Mouse (Mus musculus): ENCODE results near the gene Pln. TPM values are rescaled to one million over a fixed set of nuclear protein-coding genes. Genes with fewer than 3 reads are reported as not detected.
A peak's percentile ranks its signal among the peaks of the same experiment; 100 is the strongest.

The Pln gene
- polyA plus RNA-seq, 1 experiment from 2014 or later, result 2.1 TPM

GRCm38 (mm10) chr10:53373885-53374578 lies 36.6 kb downstream of the Pln start:
- Histone ChIP-seq H3K4me1 (peaks cover 9% of the 10 kb centered on the region; the same call in 1 of the 2 replicates), H3K27me3 (no peaks in the 10 kb centered on the region), H3K36me3 (0 out of 2 replicates have a peak, but pooled peaks cover 9% of the 10 kb centered on the region), H3K4me3 (no peak overlapping the region), H3K9ac (no peak overlapping the region), H3K27ac (no peak overlapping the region), H3K9me3 (0 out of 2 replicates have a peak, but pooled peaks cover 3% of the 10 kb centered on the region), H3K4me2 (replicated peaks) (no peak overlapping the region)
- WGBS, result 89% methylated on average over 6 of the region's 6 CpGs
- ATAC-seq (ENCODE audit: insufficient number of reproducible peaks, insufficient read depth, low FRiP score, low TSS enrichment), result no peak

GRCm38 (mm10) chr10:53377096-53377495 lies 39.6 kb downstream of the Pln start:
- H3K36me3 ChIP-seq, result no peaks in the 10 kb centered on the region
- H3K9me3 ChIP-seq, result no peaks in the 10 kb centered on the region
- 0 out of 2 replicates have a peak overlapping the region, but pooled peaks have one; percentile 11 for H3K4me2 ChIP-seq (replicated peaks)
- H3K27ac ChIP-seq, result no peak overlapping the region
- H3K4me3 ChIP-seq, result no peak overlapping the region
- H3K27me3 ChIP-seq, result no peaks in the 10 kb centered on the region
- no peak overlapping the region for H3K9ac ChIP-seq
- H3K4me1 ChIP-seq, result peaks cover 14% of the 10 kb centered on the region; the same call in 1 of the 2 replicates
- ATAC-seq (ENCODE audit: insufficient number of reproducible peaks, insufficient read depth, low FRiP score, low TSS enrichment), result no peak

- no peak overlapping the region for H3K27ac ChIP-seq
- peak overlapping the region; percentile 84 for H3K4me3 ChIP-seq
- H3K4me2 ChIP-seq (replicated peaks), result peak overlapping the region; percentile 55
- H3K36me3 ChIP-seq, result no peaks in the 10 kb centered on the region
- no peaks in the 10 kb centered on the region for H3K27me3 ChIP-seq
- H3K9ac ChIP-seq, result peak overlapping the region; percentile 93
- peaks cover 14% of the 10 kb centered on the region; the same call in 1 of the 2 replicates for H3K4me1 ChIP-seq
- ATAC-seq (ENCODE audit: insufficient number of reproducible peaks, insufficient read depth, low FRiP score, low TSS enrichment), result no peak
- no peaks in the 10 kb centered on the region for H3K9me3 ChIP-seq
- WGBS, result 63% methylated on average over 6 of the region's 6 CpGs
Measured at GRCm38 (mm10) chr10:53378296-53378695, 40.8 kb downstream of the Pln start.

GRCm38 (mm10) chr10:53378981-53379708 lies 41.7 kb downstream of the Pln start:
- H3K27me3 ChIP-seq, result no peaks in the 10 kb centered on the region
- peaks cover 14% of the 10 kb centered on the region; the same call in 1 of the 2 replicates for H3K4me1 ChIP-seq
- no peaks in the 10 kb centered on the region for H3K36me3 ChIP-seq
- H3K4me3 ChIP-seq, result peak overlapping the region; percentile 84
- H3K9me3 ChIP-seq, result no peaks in the 10 kb centered on the region
- WGBS, result under 1% methylated on average over 59 of the region's 59 CpGs
- H3K9ac ChIP-seq, result peak overlapping the region; percentile 93
- peak; percentile 84 for ATAC-seq (ENCODE audit: insufficient number of reproducible peaks, insufficient read depth, low FRiP score, low TSS enrichment)
- H3K4me2 ChIP-seq (replicated peaks), result peak overlapping the region; percentile 55
- H3K27ac ChIP-seq, result peak overlapping the region; percentile 97

- WGBS, result under 1% methylated on average over 31 of the region's 31 CpGs
- Histone ChIP-seq H3K27me3 (no peaks in the 10 kb centered on the region), H3K36me3 (no peaks in the 10 kb centered on the region), H3K27ac (peak within 1 kb of the TSS; percentile 97), H3K4me1 (peaks cover 14% of the 10 kb centered on the region; the same call in 1 of the 2 replicates), H3K4me2 (replicated peaks) (peak within 1 kb of the TSS; percentile 55), H3K4me3 (peak within 1 kb of the TSS; percentile 84), H3K9ac (peak within 1 kb of the TSS; percentile 93), H3K9me3 (no peaks in the 10 kb centered on the region)
- peak; percentile 99 for ATAC-seq (ENCODE audit: insufficient number of reproducible peaks, insufficient read depth, low FRiP score, low TSS enrichment)
Measured at GRCm38 (mm10) chr10:53379709-53380106, 42.2 kb downstream of the Pln start, which contains the start of gene Cep85l. Cep85l (minus strand) TSS chr10:53379947.

- H3K4me1 ChIP-seq, result peaks cover 7% of the 10 kb centered on the region; the same call in 1 of the 2 replicates
- WGBS, result 62% methylated on average over 7 of the region's 7 CpGs
- H3K9ac ChIP-seq, result no peak overlapping the region
- H3K27me3 ChIP-seq, result no peaks in the 10 kb centered on the region
- no peak overlapping the region for H3K27ac ChIP-seq
- no peak overlapping the region for H3K4me3 ChIP-seq
- H3K36me3 ChIP-seq, result no peaks in the 10 kb centered on the region
- no peak overlapping the region for H3K4me2 ChIP-seq (replicated peaks)
- no peaks in the 10 kb centered on the region for H3K9me3 ChIP-seq
- no peak for ATAC-seq (ENCODE audit: insufficient number of reproducible peaks, insufficient read depth, low FRiP score, low TSS enrichment)
Measured at GRCm38 (mm10) chr10:53382696-53383365, 45.4 kb downstream of the Pln start.

GRCm38 (mm10) chr10:53384896-53385295 lies 47.4 kb downstream of the Pln start:
- WGBS, result 88% methylated on average over 1 of the region's 1 CpGs

GRCm38 (mm10) chr10:53385438-53385837 lies 48.0 kb downstream of the Pln start:
- H3K4me1 ChIP-seq, result no peaks in the 10 kb centered on the region
- H3K27me3 ChIP-seq, result no peaks in the 10 kb centered on the region
- H3K4me2 ChIP-seq (replicated peaks), result no peak overlapping the region
- no peak overlapping the region for H3K9ac ChIP-seq
- H3K36me3 ChIP-seq, result no peaks in the 10 kb centered on the region
- H3K27ac ChIP-seq, result no peak overlapping the region
- WGBS, result 72% methylated on average over 5 of the region's 5 CpGs
- no peak overlapping the region for H3K4me3 ChIP-seq
- no peak for ATAC-seq (ENCODE audit: insufficient number of reproducible peaks, insufficient read depth, low FRiP score, low TSS enrichment)
- no peaks in the 10 kb centered on the region for H3K9me3 ChIP-seq

More at GRCm38 (mm10) chr10:53384896-53385295, 47.4 kb downstream of the Pln start:
- ATAC-seq (ENCODE audit: insufficient number of reproducible peaks, insufficient read depth, low FRiP score, low TSS enrichment), result no peak
- Histone ChIP-seq H3K9me3 (no peaks in the 10 kb centered on the region), H3K4me3 (no peak overlapping the region), H3K4me2 (replicated peaks) (no peak overlapping the region), H3K36me3 (no peaks in the 10 kb centered on the region), H3K9ac (no peak overlapping the region), H3K27ac (no peak overlapping the region), H3K27me3 (no peaks in the 10 kb centered on the region), H3K4me1 (peaks cover 4% of the 10 kb centered on the region; the same call in 1 of the 2 replicates)

- WGBS, result 72% methylated on average over 6 of the region's 6 CpGs
Measured at GRCm38 (mm10) chr10:53388227-53388920, 50.9 kb downstream of the Pln start.

GRCm38 (mm10) chr10:53394923-53395629 lies 57.6 kb downstream of the Pln start:
- Histone ChIP-seq H3K27me3 (no peaks in the 10 kb centered on the region), H3K4me3 (no peak overlapping the region), H3K36me3 (no peaks in the 10 kb centered on the region), H3K4me2 (replicated peaks) (no peak overlapping the region), H3K4me1 (peaks cover 22% of the 10 kb centered on the region), H3K9ac (no peak overlapping the region), H3K27ac (no peak overlapping the region), H3K9me3 (no peaks in the 10 kb centered on the region)
- ATAC-seq (ENCODE audit: insufficient number of reproducible peaks, insufficient read depth, low FRiP score, low TSS enrichment), result no peak
- WGBS, result 70% methylated on average over 9 of the region's 9 CpGs

More at GRCm38 (mm10) chr10:53388227-53388920, 50.9 kb downstream of the Pln start:
- Histone ChIP-seq H3K9me3 (no peaks in the 10 kb centered on the region), H3K27ac (no peak overlapping the region), H3K4me1 (no peaks in the 10 kb centered on the region), H3K4me3 (no peak overlapping the region), H3K27me3 (no peaks in the 10 kb centered on the region), H3K36me3 (no peaks in the 10 kb centered on the region), H3K4me2 (replicated peaks) (no peak overlapping the region), H3K9ac (no peak overlapping the region)
- no peak for ATAC-seq (ENCODE audit: insufficient number of reproducible peaks, insufficient read depth, low FRiP score, low TSS enrichment)
